ENCODE assay signal across 14 mouse cellular contexts in the genomic region with DNA sequence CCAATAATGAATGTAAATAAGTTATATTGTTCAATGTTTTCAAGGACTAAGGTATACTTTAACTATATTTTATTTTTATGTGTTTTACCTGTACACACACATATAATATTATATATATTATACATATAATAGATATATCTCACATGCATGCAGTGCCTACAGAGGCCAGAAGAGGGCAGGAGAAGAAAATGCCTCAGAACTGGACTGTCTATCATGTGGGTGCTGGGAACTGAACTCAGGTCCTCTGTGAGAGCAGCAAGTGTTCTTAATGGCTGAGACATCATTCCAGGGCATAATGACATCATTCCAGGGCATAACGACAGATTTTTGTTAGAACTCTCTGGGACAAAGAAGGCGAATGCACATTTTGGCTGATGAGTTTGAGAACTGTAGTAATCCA. TPM values are rescaled to one million over a fixed set of nuclear protein-coding genes. Genes with fewer than 3 reads are reported as not detected.
DNase-seq lines count a peak whose midpoint lies in the region; ATAC-seq and TF ChIP-seq lines count a peak whose summit lies in the region.
"Had no signal": no experiment of that assay in that cellular context is flagged by ENCODE, and none has a peak within 500 bp of the region (broad histone marks: within the 10 kb centered on the region; RNA-seq: fewer than 3 reads in every experiment).

No protein-coding gene starts in this region.

- intact Hi-C loops in left cerebral cortex, postnatal 4 days (cut with DNase I) = loop anchor here (5.0 kb wide), 1 partner anchor 80 kb away; no protein-coding TSS in a partner anchor

- no peak for TF ChIP-seq POLR2A in testis, adult 2 months (IDR thresholded peaks at IDR 0.05; ENCODE audit: control insufficient read depth, low read depth, low read length)

- H3K27ac ChIP-seq in heart, embryonic 11.5 days (ENCODE audit: low read depth, low read length) = no peak overlapping the region
- H3K27ac ChIP-seq in testis, adult 2 months (ENCODE audit: control insufficient read depth, insufficient read depth, low read depth, low read length) = no peak overlapping the region
- H3K27ac ChIP-seq: limb, embryonic 15.5 days; lung, embryonic 15.5 days had no signal

- no peaks in the 10 kb centered on the region for H3K9me3 ChIP-seq in heart, embryonic 11.5 days (replicated peaks; ENCODE audit: control insufficient read depth, low read length)
- H3K9me3 ChIP-seq: limb, embryonic 15.5 days; lung, embryonic 15.5 days had no signal

- peak; percentile 58 for DNase-seq in heart, adult 11 months
- DNase-seq in left cerebral cortex, postnatal 4 days = peak; percentile 12
- DNase-seq in left cerebral cortex, adult 8-10 months (ENCODE audit: low spot score in 2 of 2) = no peak
- DNase-seq in testis, postnatal 14 days (ENCODE audit: low spot score) = no peak
- DNase-seq in natural killer cell, adult 2 months (ENCODE audit: low spot score in 2 of 2) = no peak
- DNase-seq: cerebellum, adult 2 months; embryo, embryonic 11 days; heart, adult 18-20 months; heart, postnatal 10 days; kidney, postnatal 25 days had no signal

- H3K9ac ChIP-seq in heart, embryonic 11.5 days (ENCODE audit: low read depth, low read length) = no peak overlapping the region
- H3K9ac ChIP-seq: limb, embryonic 15.5 days; lung, embryonic 15.5 days had no signal

- TF ChIP-seq CTCF in testis, adult 2 months (IDR thresholded peaks at IDR 0.05; ENCODE audit: control insufficient read depth, insufficient read depth, insufficient replicate concordance, low read depth, low read length) = no peak

- H3K4me2 ChIP-seq in heart, embryonic 11.5 days = no peak overlapping the region
- H3K4me2 ChIP-seq: limb, embryonic 15.5 days; lung, embryonic 15.5 days had no signal

- H3K27me3 ChIP-seq in heart, embryonic 11.5 days (ENCODE audit: control insufficient read depth, insufficient read depth, low read length) = no peaks in the 10 kb centered on the region
- no peaks in the 10 kb centered on the region for H3K27me3 ChIP-seq in testis, adult 2 months (ENCODE audit: control insufficient read depth, insufficient read depth, low read length)
- H3K27me3 ChIP-seq: limb, embryonic 15.5 days; lung, embryonic 15.5 days had no signal

- no peak overlapping the region for H3K4me3 ChIP-seq in heart, embryonic 11.5 days (ENCODE audit: low read depth, low read length)
- peak overlapping the region; percentile 60; the same call in 1 of the 2 replicates for H3K4me3 ChIP-seq in testis, adult 2 months (ENCODE audit: control insufficient read depth, low read depth, low read length)
- H3K4me3 ChIP-seq: limb, embryonic 15.5 days; lung, embryonic 15.5 days had no signal

- 94% methylated on average over 2 of the region's 2 CpGs for WGBS in heart, embryonic 11.5 days (ENCODE audit: insufficient replicate concordance)

- H3K4me1 ChIP-seq in heart, embryonic 11.5 days (ENCODE audit: control insufficient read depth, insufficient read depth, low read length) = peaks cover 10% of the 10 kb centered on the region
- H3K4me1 ChIP-seq in testis, adult 2 months (ENCODE audit: control insufficient read depth, insufficient read depth, low read length) = peaks cover 8% of the 10 kb centered on the region

- ATAC-seq in heart, embryonic 11.5 days (replicated peaks; ENCODE audit: insufficient number of reproducible peaks, low FRiP score, low TSS enrichment) = no peak

- no peaks in the 10 kb centered on the region; the same call in 1 of the 2 replicates for H3K36me3 ChIP-seq in heart, embryonic 11.5 days (ENCODE audit: control insufficient read depth, insufficient read depth, low read length)
- H3K36me3 ChIP-seq in testis, adult 2 months (ENCODE audit: control insufficient read depth, insufficient read depth, low read length) = no peaks in the 10 kb centered on the region
- H3K36me3 ChIP-seq: limb, embryonic 15.5 days; lung, embryonic 15.5 days had no signal

RNA-seq across cellular contexts. Expression of a gene that starts 2.6 kb away (rescaled TPM):
- polyA plus RNA-seq in heart, embryonic 11.5 days (2014; fragmentation: Nextera tagmentation; extraction: Ambion mirVana) = 51.2 and 60.7 TPM in 2 replicates
- total RNA-seq in left cerebral cortex, postnatal 4 days (2021) = 100 to 1,000 TPM; 234 TPM
- total RNA-seq in left cerebral cortex, adult 8-10 months (2022) = 100 to 1,000 TPM; 116 to 134 (median 123) TPM
- 32.4 and 39.8 TPM in 2 replicates for polyA plus RNA-seq in testis, adult 2 months (2012; rRNA removed)

RNA-seq across cellular contexts. Expression of a gene that starts 47.8 kb away (rescaled TPM):
- polyA plus RNA-seq in heart, embryonic 11.5 days (2014; fragmentation: Nextera tagmentation; extraction: Ambion mirVana) = 26.7 and 30.3 TPM in 2 replicates
- 10 to 100 TPM; 43.8 to 48.5 TPM for total RNA-seq in left cerebral cortex, postnatal 4 days (2021)
- total RNA-seq in left cerebral cortex, adult 8-10 months (2022) = 10 to 100 TPM; 17.2 to 20.0 (median 18.9) TPM
- 4.3 and 6.0 TPM in 2 replicates for polyA plus RNA-seq in testis, adult 2 months (2012; rRNA removed)

Comparison
In these comparisons a context has a peak if more than half of its experiments do, and no peak if none do; other contexts are left out.
1. DNase-seq: peak in heart, adult 11 months (single experiment) and left cerebral cortex, postnatal 4 days (single experiment); none in left cerebral cortex, adult 8-10 months (0 of 2), testis, postnatal 14 days (single experiment) and natural killer cell, adult 2 months (0 of 2).